Mouse (Mus musculus) ES-E14 (cell line): ENCODE data around the gene Vps52.

Experiments
- CHD2 ChIP-seq: IDR thresholded peaks from 2 replicates; pipeline ENCODE4 v1.6.1; 2014; ENCODE audit warnings: mild to moderate bottlenecking, low read depth, low read length, inconsistent platforms
- ZNF384 ChIP-seq: IDR thresholded peaks from 2 replicates; pipeline ENCODE4 v1.6.1; 2012; ENCODE audit warnings: low read depth, low read length, inconsistent platforms

DNA sequence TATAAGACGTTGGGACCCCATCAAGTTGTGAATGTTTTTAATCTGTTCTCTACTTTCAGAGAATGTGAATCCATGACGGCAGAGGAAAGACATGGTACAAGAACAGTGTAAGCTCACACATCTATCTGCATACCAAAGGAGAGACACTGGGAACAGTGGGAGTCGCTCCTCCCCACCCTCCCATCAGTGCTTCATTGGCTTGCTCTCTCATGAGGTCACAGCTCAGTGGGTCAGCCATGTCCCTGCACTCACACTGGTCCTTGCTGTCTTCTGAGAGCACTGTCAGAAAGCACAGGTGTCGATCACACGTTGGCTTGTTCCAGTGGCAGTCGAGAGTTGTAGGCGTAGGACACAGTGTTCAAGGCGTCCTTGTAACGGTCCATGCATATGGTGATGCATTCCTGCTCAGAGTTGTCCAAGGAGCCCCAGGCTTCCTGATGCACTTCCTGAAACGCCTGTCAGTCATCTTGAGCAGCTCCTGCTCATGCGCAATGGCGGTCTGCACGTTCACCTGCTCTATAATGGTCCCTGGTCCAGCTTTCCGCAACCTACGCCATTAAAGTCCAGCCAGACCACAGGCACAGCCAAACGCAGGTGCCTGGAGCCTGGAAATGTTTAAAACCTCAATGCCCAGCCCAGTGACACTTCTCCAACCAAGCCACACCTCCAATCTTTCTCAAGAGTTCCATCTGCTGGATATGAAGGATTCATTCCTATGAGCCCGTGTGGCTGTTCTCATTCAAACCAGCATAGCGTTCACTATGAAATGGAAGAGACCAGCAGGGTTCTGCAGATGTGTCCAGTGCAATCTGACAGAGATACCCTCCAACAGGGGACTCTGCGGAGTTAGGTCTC is 24.8 kb downstream of the Vps52 start:
- TF ChIP-seq ZNF384 (no peak), CHD2 (no peak)
